Mouse (Mus musculus): ENCODE data around the gene Zc3h10. TPM values are rescaled to one million over a fixed set of nuclear protein-coding genes. Genes with fewer than 3 reads are reported as not detected.
"Not testable (repeated sequence)": the region's sequence is repeated elsewhere in the genome, so short reads cannot be mapped to it uniquely, and the experiment has no call there.

Zc3h10 gene
- polyA plus RNA-seq, 1 experiment from 2014 or later: 13.6 TPM

GRCm38 (mm10) chr10:128505974-128506373 is 41.6 kb downstream of the Zc3h10 start:
- no peaks in the 10 kb centered on the region for H3K27me3 ChIP-seq (replicated peaks; ENCODE audit: control insufficient read depth, insufficient read depth, low read length)
- peaks cover 16% of the 10 kb centered on the region; the same call in 1 of the 2 replicates for H3K4me1 ChIP-seq (ENCODE audit: control insufficient read depth, insufficient read depth, low read length)
- H3K27ac ChIP-seq (ENCODE audit: low read length): no peak overlapping the region
- H3K4me3 ChIP-seq (ENCODE audit: low read length): no peak overlapping the region
- no peak for ATAC-seq
- H3K36me3 ChIP-seq (ENCODE audit: control insufficient read depth, insufficient read depth, low read length): peaks cover 5% of the 10 kb centered on the region; the same call in 1 of the 2 replicates
- H3K4me2 ChIP-seq (ENCODE audit: low read depth, low read length): no peak overlapping the region
- H3K9me3 ChIP-seq (ENCODE audit: control insufficient read depth, low read length): no peaks in the 10 kb centered on the region
- 91% methylated on average over 14 of the region's 14 CpGs for WGBS
- H3K9ac ChIP-seq (ENCODE audit: low read depth, low read length): no peak overlapping the region

- 85% methylated on average over 5 of the region's 5 CpGs for WGBS
- peaks cover 16% of the 10 kb centered on the region; the same call in 1 of the 2 replicates for H3K4me1 ChIP-seq (ENCODE audit: control insufficient read depth, insufficient read depth, low read length)
- not testable (repeated sequence) for H3K4me2 ChIP-seq (ENCODE audit: low read depth, low read length); H3K9ac ChIP-seq (ENCODE audit: low read depth, low read length); H3K27ac ChIP-seq (ENCODE audit: low read length); H3K27me3 ChIP-seq (replicated peaks; ENCODE audit: control insufficient read depth, insufficient read depth, low read length); H3K4me3 ChIP-seq (ENCODE audit: low read length); ATAC-seq; H3K36me3 ChIP-seq (ENCODE audit: control insufficient read depth, insufficient read depth, low read length); H3K9me3 ChIP-seq (ENCODE audit: control insufficient read depth, low read length)
Measured at GRCm38 (mm10) chr10:128505371-128505667, 42.3 kb downstream of the Zc3h10 start.

GRCm38 (mm10) chr10:128504641-128505370 is 42.8 kb downstream of the Zc3h10 start:
- Histone ChIP-seq H3K36me3 (ENCODE audit: control insufficient read depth, insufficient read depth, low read length) (no peaks in the 10 kb centered on the region), H3K27ac (ENCODE audit: low read length) (no peak overlapping the region), H3K27me3 (replicated peaks; ENCODE audit: control insufficient read depth, insufficient read depth, low read length) (no peaks in the 10 kb centered on the region), H3K4me1 (ENCODE audit: control insufficient read depth, insufficient read depth, low read length) (peaks cover 16% of the 10 kb centered on the region; the same call in 1 of the 2 replicates), H3K4me3 (ENCODE audit: low read length) (no peak overlapping the region), H3K4me2 (ENCODE audit: low read depth, low read length) (no peak overlapping the region), H3K9ac (ENCODE audit: low read depth, low read length) (0 out of 2 replicates have a peak overlapping the region, but pooled peaks have one; percentile 20), H3K9me3 (ENCODE audit: control insufficient read depth, low read length) (no peaks in the 10 kb centered on the region)
- 64% methylated on average over 9 of the region's 9 CpGs for WGBS
- 0 out of 2 replicates have a peak, but pooled peaks have one; percentile 21 for ATAC-seq

- 57% methylated on average over 3 of the region's 3 CpGs for WGBS
- Histone ChIP-seq H3K9me3 (ENCODE audit: control insufficient read depth, low read length) (no peaks in the 10 kb centered on the region), H3K9ac (ENCODE audit: low read depth, low read length) (no peak overlapping the region), H3K27ac (ENCODE audit: low read length) (no peak overlapping the region), H3K36me3 (ENCODE audit: control insufficient read depth, insufficient read depth, low read length) (no peaks in the 10 kb centered on the region), H3K4me2 (ENCODE audit: low read depth, low read length) (no peak overlapping the region), H3K4me1 (ENCODE audit: control insufficient read depth, insufficient read depth, low read length) (peaks cover 16% of the 10 kb centered on the region; the same call in 1 of the 2 replicates), H3K4me3 (ENCODE audit: low read length) (no peak overlapping the region), H3K27me3 (replicated peaks; ENCODE audit: control insufficient read depth, insufficient read depth, low read length) (no peaks in the 10 kb centered on the region)
- no peak for ATAC-seq
Measured at GRCm38 (mm10) chr10:128504012-128504411, 43.6 kb downstream of the Zc3h10 start.

- H3K27ac ChIP-seq (ENCODE audit: low read length): no peak overlapping the region
- ATAC-seq: no peak
- H3K9ac ChIP-seq (ENCODE audit: low read depth, low read length): no peak overlapping the region
- H3K4me3 ChIP-seq (ENCODE audit: low read length): no peak overlapping the region
- no peaks in the 10 kb centered on the region for H3K36me3 ChIP-seq (ENCODE audit: control insufficient read depth, insufficient read depth, low read length)
- H3K4me2 ChIP-seq (ENCODE audit: low read depth, low read length): no peak overlapping the region
- no peaks in the 10 kb centered on the region for H3K27me3 ChIP-seq (replicated peaks; ENCODE audit: control insufficient read depth, insufficient read depth, low read length)
- peaks cover 16% of the 10 kb centered on the region; the same call in 1 of the 2 replicates for H3K4me1 ChIP-seq (ENCODE audit: control insufficient read depth, insufficient read depth, low read length)
- WGBS: 82% methylated on average over 8 of the region's 8 CpGs
- H3K9me3 ChIP-seq (ENCODE audit: control insufficient read depth, low read length): no peaks in the 10 kb centered on the region
Measured at GRCm38 (mm10) chr10:128503532-128503931, 44.0 kb downstream of the Zc3h10 start.

GRCm38 (mm10) chr10:128502341-128502740 is 45.2 kb downstream of the Zc3h10 start:
- ATAC-seq: no peak
- H3K27ac ChIP-seq (ENCODE audit: low read length): no peak overlapping the region
- H3K9me3 ChIP-seq (ENCODE audit: control insufficient read depth, low read length): no peaks in the 10 kb centered on the region
- no peaks in the 10 kb centered on the region for H3K27me3 ChIP-seq (replicated peaks; ENCODE audit: control insufficient read depth, insufficient read depth, low read length)
- no peak overlapping the region for H3K4me2 ChIP-seq (ENCODE audit: low read depth, low read length)
- H3K36me3 ChIP-seq (ENCODE audit: control insufficient read depth, insufficient read depth, low read length): no peaks in the 10 kb centered on the region
- no peak overlapping the region for H3K9ac ChIP-seq (ENCODE audit: low read depth, low read length)
- WGBS: 47% methylated on average over 5 of the region's 5 CpGs
- peaks cover 21% of the 10 kb centered on the region; the same call in 1 of the 2 replicates for H3K4me1 ChIP-seq (ENCODE audit: control insufficient read depth, insufficient read depth, low read length)
- no peak overlapping the region for H3K4me3 ChIP-seq (ENCODE audit: low read length)

GRCm38 (mm10) chr10:128499116-128499671 is 48.4 kb downstream of the Zc3h10 start:
- under 1% methylated on average over 21 of the region's 21 CpGs for WGBS
- no peaks in the 10 kb centered on the region for H3K9me3 ChIP-seq (ENCODE audit: control insufficient read depth, low read length)
- peaks cover 14% of the 10 kb centered on the region for H3K4me1 ChIP-seq (ENCODE audit: control insufficient read depth, insufficient read depth, low read length)
- H3K27me3 ChIP-seq (replicated peaks; ENCODE audit: control insufficient read depth, insufficient read depth, low read length): no peaks in the 10 kb centered on the region
- H3K9ac ChIP-seq (ENCODE audit: low read depth, low read length): peak overlapping the region; percentile 73
- H3K36me3 ChIP-seq (ENCODE audit: control insufficient read depth, insufficient read depth, low read length): no peaks in the 10 kb centered on the region
- peak overlapping the region; percentile 75 for H3K4me2 ChIP-seq (ENCODE audit: low read depth, low read length)
- peak overlapping the region; percentile 87 for H3K27ac ChIP-seq (ENCODE audit: low read length)
- ATAC-seq: peak; percentile 51
- peak overlapping the region; percentile 61 for H3K4me3 ChIP-seq (ENCODE audit: low read length)

GRCm38 (mm10) chr10:128498590-128498989 is 49.0 kb downstream of the Zc3h10 start, which contains the start of gene Myl6b:
Gene Myl6b, minus strand, starts transcription at chr10:128498685.
- peaks cover 14% of the 10 kb centered on the region for H3K4me1 ChIP-seq (ENCODE audit: control insufficient read depth, insufficient read depth, low read length)
- WGBS: under 1% methylated on average over 27 of the region's 27 CpGs
- no peaks in the 10 kb centered on the region for H3K27me3 ChIP-seq (replicated peaks; ENCODE audit: control insufficient read depth, insufficient read depth, low read length)
- peak within 1 kb of the TSS; percentile 73 for H3K9ac ChIP-seq (ENCODE audit: low read depth, low read length)
- H3K4me3 ChIP-seq (ENCODE audit: low read length): peak within 1 kb of the TSS; percentile 61
- ATAC-seq: peak; percentile 89
- no peaks in the 10 kb centered on the region for H3K36me3 ChIP-seq (ENCODE audit: control insufficient read depth, insufficient read depth, low read length)
- H3K4me2 ChIP-seq (ENCODE audit: low read depth, low read length): peak within 1 kb of the TSS; percentile 75
- H3K27ac ChIP-seq (ENCODE audit: low read length): peak within 1 kb of the TSS; percentile 87
- H3K9me3 ChIP-seq (ENCODE audit: control insufficient read depth, low read length): no peaks in the 10 kb centered on the region

GRCm38 (mm10) chr10:128497134-128497737 is 50.3 kb downstream of the Zc3h10 start:
- H3K4me1 ChIP-seq (ENCODE audit: control insufficient read depth, insufficient read depth, low read length): peaks cover 10% of the 10 kb centered on the region
- no peak overlapping the region for H3K9ac ChIP-seq (ENCODE audit: low read depth, low read length)
- no peak overlapping the region for H3K4me2 ChIP-seq (ENCODE audit: low read depth, low read length)
- H3K27me3 ChIP-seq (replicated peaks; ENCODE audit: control insufficient read depth, insufficient read depth, low read length): no peaks in the 10 kb centered on the region
- no peak overlapping the region for H3K4me3 ChIP-seq (ENCODE audit: low read length)
- H3K36me3 ChIP-seq (ENCODE audit: control insufficient read depth, insufficient read depth, low read length): no peaks in the 10 kb centered on the region
- ATAC-seq: no peak
- no peaks in the 10 kb centered on the region for H3K9me3 ChIP-seq (ENCODE audit: control insufficient read depth, low read length)
- 52% methylated on average over 6 of the region's 6 CpGs for WGBS
- no peak overlapping the region for H3K27ac ChIP-seq (ENCODE audit: low read length)
